Mouse (Mus musculus): Measurements from ENCODE around the gene Creb3l4.
"Not testable (repeated sequence)": the region's sequence is repeated elsewhere in the genome, so short reads cannot be mapped to it uniquely, and the experiment has no call there.

Gene Creb3l4

GRCm38 (mm10) chr3:90265034-90265931 lies 22.0 kb upstream of the Creb3l4 start, which contains the start of gene Dennd4b:
Gene Dennd4b, plus strand, starts transcription at chr3:90265185.
- peak; percentile 89 for DNase-seq (ENCODE audit: inconsistent ontology term)

GRCm38 (mm10) chr3:90264687-90265033 lies 21.3 kb upstream of the Creb3l4 start:
- no peak for DNase-seq (ENCODE audit: inconsistent ontology term)

DNA sequence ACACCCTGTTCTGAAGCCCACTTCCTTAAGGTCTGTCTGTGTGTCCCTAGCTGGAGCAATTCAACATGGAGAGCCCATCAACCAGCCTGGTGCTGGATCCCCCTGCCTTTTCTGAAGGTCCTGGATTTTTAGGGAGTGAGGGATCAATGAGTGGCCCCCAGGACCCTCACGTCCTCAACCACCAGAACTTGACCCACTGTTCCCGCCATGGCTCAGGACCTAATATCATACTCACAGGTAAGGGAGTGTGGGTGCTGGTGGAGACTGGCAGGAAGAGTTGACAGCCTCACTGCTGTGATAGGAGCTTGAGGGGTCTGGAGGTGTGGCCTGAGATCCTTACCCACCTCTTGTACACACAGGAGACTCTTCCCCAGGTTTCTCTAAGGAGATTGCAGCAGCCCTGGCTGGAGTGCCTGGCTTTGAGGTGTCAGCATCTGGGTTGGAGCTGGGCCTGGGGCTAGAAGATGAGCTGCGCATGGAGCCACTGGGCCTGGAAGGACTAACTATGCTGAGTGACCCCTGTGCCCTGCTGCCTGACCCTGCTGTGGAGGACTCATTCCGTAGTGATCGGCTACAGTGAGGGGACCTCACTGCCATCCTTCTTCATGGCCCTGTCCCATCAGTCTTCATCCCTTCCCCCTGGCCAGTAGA lies 19.9 kb upstream of the Creb3l4 start:
- DNase-seq (ENCODE audit: inconsistent ontology term), result no peak

DNA sequence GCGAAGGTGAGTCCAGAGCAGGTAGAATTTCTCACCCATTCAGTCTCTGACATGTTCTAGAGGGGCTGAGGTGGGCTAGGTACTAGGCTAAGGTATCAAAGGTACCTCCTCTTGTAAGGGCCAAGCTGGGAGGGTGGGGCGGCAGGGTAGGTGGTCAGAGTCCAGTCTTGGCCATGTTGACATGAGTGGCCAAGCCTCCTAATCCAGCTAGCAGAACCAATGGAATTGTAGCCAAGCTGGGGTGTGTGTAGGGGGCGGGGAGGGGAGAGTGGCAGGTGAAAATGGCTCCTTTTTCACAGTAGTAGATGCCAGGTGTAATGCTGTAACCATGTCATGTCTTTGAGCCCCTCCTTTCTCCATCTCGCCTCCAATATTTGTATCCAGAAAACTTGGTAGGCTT lies 15.2 kb upstream of the Creb3l4 start:
- DNase-seq (ENCODE audit: inconsistent ontology term), result no peak

DNA sequence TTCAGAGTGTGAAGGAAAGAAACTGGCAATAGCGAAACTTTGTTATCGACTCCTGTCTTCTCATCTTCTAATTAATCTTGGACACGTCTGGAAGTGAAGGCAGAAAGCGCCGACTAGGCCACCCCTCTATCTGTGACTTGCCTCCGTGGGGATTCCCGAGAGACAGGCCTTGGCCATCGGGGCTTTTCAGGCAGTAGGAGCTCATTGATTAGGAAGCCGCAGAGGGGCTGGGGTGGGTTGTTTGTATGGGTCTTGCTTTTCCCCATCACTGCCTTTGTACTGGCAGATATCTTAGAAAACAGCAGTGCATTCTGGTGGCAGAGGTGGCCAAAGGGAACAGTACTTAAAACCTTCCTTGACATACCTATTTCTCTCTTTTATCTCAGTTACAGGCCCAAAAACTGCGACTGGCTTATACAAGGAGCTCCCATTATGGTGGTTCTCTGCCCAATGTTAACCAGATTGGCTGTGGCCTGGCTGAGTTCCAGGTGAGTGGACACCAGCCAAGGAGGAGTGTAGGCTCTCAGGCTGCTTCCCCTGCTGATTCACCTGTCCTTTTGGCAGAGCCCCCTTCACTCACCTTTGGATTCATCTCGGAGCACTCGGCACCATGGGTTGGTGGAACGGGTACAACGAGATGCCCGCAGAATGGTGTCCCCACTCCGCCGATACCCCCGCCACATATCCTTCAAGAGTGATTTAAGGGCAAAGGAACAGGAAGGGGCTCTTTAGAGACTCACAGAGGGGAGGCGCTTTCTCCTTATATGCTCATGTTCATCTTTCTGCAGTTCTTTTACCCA lies 13.6 kb upstream of the Creb3l4 start:
- no peak for DNase-seq (ENCODE audit: inconsistent ontology term)

DNA sequence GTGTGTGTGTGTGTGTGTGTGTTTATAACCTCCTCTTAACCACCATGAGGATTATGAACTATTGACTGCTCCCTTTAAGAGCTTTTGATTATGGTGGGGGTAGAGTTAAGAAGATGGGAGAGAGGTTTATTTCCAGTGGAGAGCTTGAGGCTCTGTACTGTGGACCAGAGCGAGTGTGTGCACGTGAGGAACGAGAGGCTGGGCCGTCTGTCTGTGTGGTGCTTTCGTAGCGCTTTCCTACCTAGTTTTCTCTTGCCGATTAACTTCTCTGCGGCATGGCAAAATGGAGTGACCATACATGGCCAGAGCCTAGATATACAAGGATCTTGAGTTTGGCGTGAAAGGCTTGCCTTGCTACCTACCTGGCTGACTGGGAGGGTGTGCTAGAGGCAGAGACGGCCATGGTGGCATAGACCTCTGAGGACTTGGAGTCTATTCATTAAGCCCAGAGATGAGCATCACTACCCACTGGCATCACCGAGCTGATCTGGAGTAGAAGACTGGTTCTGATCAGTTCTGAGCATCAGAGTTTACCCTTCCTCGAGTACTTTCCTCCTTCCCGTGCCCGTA lies 12.6 kb upstream of the Creb3l4 start:
- no peak for DNase-seq (ENCODE audit: inconsistent ontology term)

- DNase-seq (ENCODE audit: inconsistent ontology term), result no peak
Observed at GRCm38 (mm10) chr3:90255194-90255565, 11.9 kb upstream of the Creb3l4 start.

DNA sequence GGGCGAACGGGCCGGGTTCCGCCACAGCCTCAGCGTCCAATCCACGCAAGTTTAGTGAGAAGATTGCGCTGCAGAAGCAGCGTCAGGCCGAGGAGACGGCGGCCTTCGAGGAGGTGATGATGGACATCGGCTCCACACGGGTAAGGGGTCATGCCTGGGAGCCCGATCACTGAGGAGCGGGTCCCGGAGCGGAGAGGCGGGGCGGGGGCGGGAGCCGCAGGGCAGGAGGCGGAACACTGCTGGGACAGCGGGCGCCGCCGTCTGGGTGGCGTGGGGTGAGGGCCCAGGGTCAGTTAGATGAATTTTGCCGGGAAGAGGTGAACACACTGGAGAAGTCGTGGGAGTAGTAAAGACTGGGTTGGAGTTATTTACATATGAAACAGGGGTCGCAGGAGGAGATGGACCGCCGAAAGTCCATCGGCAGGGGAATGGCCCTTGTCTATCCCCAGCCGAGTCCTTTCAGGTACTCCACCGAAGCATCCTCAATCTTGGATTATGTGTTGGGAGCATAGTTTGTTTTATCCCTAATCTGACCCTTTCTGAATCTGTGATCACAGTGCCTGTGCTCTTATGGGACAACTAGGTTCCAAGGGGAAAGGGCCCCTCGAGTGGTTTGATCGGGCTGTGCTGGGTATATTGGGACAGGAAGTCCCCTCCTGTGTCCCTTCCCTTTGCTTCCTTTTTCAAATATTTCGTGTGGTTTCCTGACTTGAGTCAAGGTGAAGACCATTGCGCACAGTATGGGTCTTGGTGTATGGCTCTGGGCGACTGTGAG lies 11.3 kb upstream of the Creb3l4 start:
- peak; percentile 75 for DNase-seq (ENCODE audit: inconsistent ontology term)

GRCm38 (mm10) chr3:90253653-90254418 lies 10.5 kb upstream of the Creb3l4 start, which contains the start of gene Crtc2:
Gene Crtc2, plus strand, starts transcription at chr3:90254163.
- DNase-seq (ENCODE audit: inconsistent ontology term), result peak; percentile 97

GRCm38 (mm10) chr3:90253174-90253573 lies 9.9 kb upstream of the Creb3l4 start:
- DNase-seq (ENCODE audit: inconsistent ontology term), result not testable (repeated sequence)

DNA sequence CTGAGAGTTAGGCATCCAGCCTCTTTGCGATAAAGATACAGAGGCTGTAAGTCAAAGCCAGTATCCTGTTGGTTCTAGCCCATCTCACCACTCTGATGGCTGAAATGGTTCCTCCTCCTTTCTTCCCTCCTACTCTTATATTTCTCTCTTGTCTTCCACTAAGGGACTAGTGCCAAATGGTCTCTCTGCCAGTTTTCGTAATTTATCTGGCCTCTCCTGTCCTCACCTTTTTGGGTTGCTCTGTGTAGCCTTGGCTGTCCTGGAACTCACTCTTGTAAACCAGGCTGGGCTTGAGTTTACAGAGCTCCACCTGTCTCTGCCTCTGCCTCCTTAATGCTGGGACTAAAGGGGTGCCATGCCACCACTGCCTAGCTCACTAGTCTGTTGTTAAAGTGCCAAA lies 9.3 kb upstream of the Creb3l4 start:
- not testable (repeated sequence) for DNase-seq (ENCODE audit: inconsistent ontology term)

DNA sequence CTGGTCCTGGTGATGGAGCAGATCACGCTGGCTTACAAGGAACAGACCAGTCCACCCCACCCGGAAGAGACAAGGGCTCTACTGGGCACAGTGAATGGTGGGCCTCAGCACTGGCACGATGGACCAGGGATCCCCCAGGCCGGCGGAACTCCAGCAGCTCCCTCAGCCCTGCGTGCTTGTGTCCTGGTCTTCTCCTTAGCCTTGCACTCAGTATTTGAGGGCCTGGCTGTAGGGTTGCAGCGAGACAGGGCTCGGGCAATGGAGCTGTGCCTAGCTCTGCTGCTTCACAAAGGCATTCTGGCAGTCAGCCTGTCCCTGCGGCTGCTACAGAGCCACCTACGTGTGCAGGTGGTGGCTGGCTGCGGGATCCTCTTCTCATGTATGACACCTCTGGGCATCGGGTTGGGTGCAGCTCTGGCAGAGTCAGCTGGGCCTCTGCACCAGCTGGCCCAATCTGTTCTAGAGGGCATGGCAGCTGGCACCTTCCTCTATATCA lies 8.5 kb upstream of the Creb3l4 start:
- not testable (repeated sequence) for DNase-seq (ENCODE audit: inconsistent ontology term)

DNA sequence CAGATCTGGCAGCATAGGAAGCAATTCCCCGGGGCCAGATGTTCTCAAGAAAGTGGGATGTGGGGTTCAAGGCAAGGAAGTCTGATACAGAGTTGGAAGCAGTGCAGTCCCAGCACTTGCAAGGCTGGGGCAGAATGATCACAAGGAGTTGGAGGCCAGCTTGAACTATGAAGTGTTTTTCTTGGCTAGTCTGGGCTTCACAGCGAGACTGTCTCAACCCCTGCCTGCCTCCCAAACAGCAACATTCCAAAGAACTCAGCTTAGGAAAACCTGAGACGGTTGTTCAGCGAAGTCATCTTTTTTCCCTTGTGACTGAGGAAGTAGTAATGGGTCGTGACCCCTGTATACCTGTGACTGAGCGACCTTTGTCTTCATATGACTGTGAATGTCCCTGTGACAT lies 7.5 kb upstream of the Creb3l4 start:
- DNase-seq (ENCODE audit: inconsistent ontology term), result no peak

GRCm38 (mm10) chr3:90248746-90249100 lies 5.4 kb upstream of the Creb3l4 start:
- peak; percentile 60 for DNase-seq (ENCODE audit: inconsistent ontology term)

- peak; percentile 97 for DNase-seq (ENCODE audit: inconsistent ontology term)
Observed at GRCm38 (mm10) chr3:90247960-90248745, 4.8 kb upstream of the Creb3l4 start, which contains the start of gene Slc39a1. Gene Slc39a1, plus strand, starts transcription at chr3:90248172.

- no peak for DNase-seq (ENCODE audit: inconsistent ontology term)
Observed at GRCm38 (mm10) chr3:90247630-90247959, 4.3 kb upstream of the Creb3l4 start.

- DNase-seq (ENCODE audit: inconsistent ontology term), result no peak
Observed at GRCm38 (mm10) chr3:90245406-90245805, 2.1 kb upstream of the Creb3l4 start.

GRCm38 (mm10) chr3:90241669-90242358 lies 1.5 kb downstream of the Creb3l4 start:
- DNase-seq (ENCODE audit: inconsistent ontology term), result no peak

- DNase-seq (ENCODE audit: inconsistent ontology term), result no peak
Observed at GRCm38 (mm10) chr3:90241251-90241650, 2.1 kb downstream of the Creb3l4 start.

All from Muller cell, postnatal 12 days (primary cell).